Mouse (Mus musculus): ENCODE measurements around the gene Btbd8.

- no peak for TF ChIP-seq POLR2A (IDR thresholded peaks at IDR 0.05; ENCODE audit: borderline replicate concordance, extremely low read depth, low read depth, low read length)
- TF ChIP-seq CTCF (IDR thresholded peaks at IDR 0.05; ENCODE audit: insufficient read depth, low read length) = no peak
Observed at GRCm38 (mm10) chr5:107533590-107533989, 95.8 kb downstream of the Btbd8 start.
